ENCODE assay signal across 8 mouse cellular contexts in genomic region chr17:70683561-70684167, GRCm38 (mm10).
A peak's percentile ranks its signal among the peaks of the same experiment; 100 is the strongest.
DNase-seq lines count a peak whose midpoint lies in the region; ATAC-seq lines count a peak whose summit lies in the region.

No protein-coding gene starts in this region.

- H3K36me3 ChIP-seq in embryonic facial prominence, embryonic 12.5 days, result no peaks in the 10 kb centered on the region
- H3K36me3 ChIP-seq in limb, embryonic 13.5 days, result no peaks in the 10 kb centered on the region
- no peaks in the 10 kb centered on the region for H3K36me3 ChIP-seq in stomach, embryonic 16.5 days (ENCODE audit: control insufficient read depth, insufficient read depth, low read length)

- no peaks in the 10 kb centered on the region; the same call in 1 of the 2 replicates for H3K4me1 ChIP-seq in embryonic facial prominence, embryonic 12.5 days
- H3K4me1 ChIP-seq in limb, embryonic 13.5 days, result peaks cover 6% of the 10 kb centered on the region
- no peaks in the 10 kb centered on the region; the same call in 1 of the 2 replicates for H3K4me1 ChIP-seq in stomach, embryonic 16.5 days (ENCODE audit: control insufficient read depth, insufficient read depth, low read length)

- peak; percentile 6; the same call in 1 of the 2 replicates for ATAC-seq in embryonic facial prominence, embryonic 12.5 days (ENCODE audit: insufficient number of reproducible peaks, insufficient read depth, low FRiP score, low TSS enrichment)
- ATAC-seq in limb, embryonic 13.5 days (ENCODE audit: low FRiP score, low read depth), result peak; percentile 37; the same call in 1 of the 2 replicates
- ATAC-seq in stomach, embryonic 16.5 days (ENCODE audit: insufficient read depth, low FRiP score), result peak; percentile 56

- WGBS in embryonic facial prominence, embryonic 12.5 days, result 13% methylated on average over 15 of the region's 15 CpGs
- 12% methylated on average over 15 of the region's 15 CpGs for WGBS in limb, embryonic 13.5 days
- WGBS in stomach, embryonic 16.5 days, result 12% methylated on average over 15 of the region's 15 CpGs

- no peaks in the 10 kb centered on the region for H3K27me3 ChIP-seq in embryonic facial prominence, embryonic 12.5 days
- no peaks in the 10 kb centered on the region for H3K27me3 ChIP-seq in limb, embryonic 13.5 days
- H3K27me3 ChIP-seq in stomach, embryonic 16.5 days (ENCODE audit: control insufficient read depth, insufficient read depth, low read length), result no peaks in the 10 kb centered on the region

- H3K4me2 ChIP-seq in embryonic facial prominence, embryonic 12.5 days (replicated peaks), result no peak overlapping the region
- no peak overlapping the region for H3K4me2 ChIP-seq in limb, embryonic 13.5 days (replicated peaks)
- H3K4me2 ChIP-seq in stomach, embryonic 16.5 days (ENCODE audit: low read depth, low read length), result 0 out of 2 replicates have a peak overlapping the region, but pooled peaks have one; percentile 7

- peak; percentile 61 for DNase-seq in 3134 (ENCODE audit: extremely low read depth, insufficient read length, low spot score)
- peak; percentile 79 for DNase-seq in adrenal gland, postnatal 25 days
- DNase-seq in heart, adult 8-10 months (ENCODE audit: low spot score), result peak; percentile 57
- peak; percentile 43 to 78 for DNase-seq in kidney, adult 8-10 months
- peak; percentile 81 for DNase-seq in neural tube, embryonic 10.5 days (ENCODE audit: extremely low spot score, low spot score)

- no peak overlapping the region for H3K9ac ChIP-seq in embryonic facial prominence, embryonic 12.5 days
- no peak overlapping the region for H3K9ac ChIP-seq in limb, embryonic 13.5 days
- H3K9ac ChIP-seq in stomach, embryonic 16.5 days (ENCODE audit: low read length), result no peak overlapping the region

- no peak overlapping the region for H3K27ac ChIP-seq in embryonic facial prominence, embryonic 12.5 days
- no peak overlapping the region for H3K27ac ChIP-seq in limb, embryonic 13.5 days
- H3K27ac ChIP-seq in stomach, embryonic 16.5 days (ENCODE audit: low read length), result no peak overlapping the region

- H3K4me3 ChIP-seq in embryonic facial prominence, embryonic 12.5 days, result no peak overlapping the region
- H3K4me3 ChIP-seq in limb, embryonic 13.5 days, result no peak overlapping the region
- H3K4me3 ChIP-seq in stomach, embryonic 16.5 days (replicated peaks; ENCODE audit: low read length), result no peak overlapping the region

- no peaks in the 10 kb centered on the region for H3K9me3 ChIP-seq in embryonic facial prominence, embryonic 12.5 days
- H3K9me3 ChIP-seq in limb, embryonic 13.5 days, result no peaks in the 10 kb centered on the region
- no peaks in the 10 kb centered on the region for H3K9me3 ChIP-seq in stomach, embryonic 16.5 days (replicated peaks; ENCODE audit: control insufficient read depth, low read length)

Comparison
In these comparisons a context has a peak if more than half of its experiments do, and no peak if none do; other contexts are left out.
1. ATAC-seq: peak in every context shown above with its lines; median percentile 56 in stomach, embryonic 16.5 days; 37 in limb, embryonic 13.5 days; 6 in embryonic facial prominence, embryonic 12.5 days.